Mouse (Mus musculus): Measurements from ENCODE around the gene Pdk1. TPM values are rescaled to one million over a fixed set of nuclear protein-coding genes. Genes with fewer than 3 reads are reported as not detected.

Pdk1 gene
- polyA plus RNA-seq, 1 experiment from 2014 or later, result 50.1 TPM

GRCm38 (mm10) chr2:71877865-71878264, 4.8 kb downstream of the Pdk1 start:
- Histone ChIP-seq H3K4me1 (peaks cover 11% of the 10 kb centered on the region), H3K9ac (no peak overlapping the region), H3K9me3 (no peaks in the 10 kb centered on the region), H3K4me3 (no peak overlapping the region), H3K36me3 (peaks cover 6% of the 10 kb centered on the region; the same call in 1 of the 2 replicates), H3K27ac (no peak overlapping the region), H3K27me3 (no peaks in the 10 kb centered on the region), H3K4me2 (no peak overlapping the region)
- WGBS, result 81% methylated on average over 4 of the region's 4 CpGs
- no peak for ATAC-seq (ENCODE audit: borderline replicate concordance, extremely low read depth, low FRiP score, low TSS enrichment)

DNA sequence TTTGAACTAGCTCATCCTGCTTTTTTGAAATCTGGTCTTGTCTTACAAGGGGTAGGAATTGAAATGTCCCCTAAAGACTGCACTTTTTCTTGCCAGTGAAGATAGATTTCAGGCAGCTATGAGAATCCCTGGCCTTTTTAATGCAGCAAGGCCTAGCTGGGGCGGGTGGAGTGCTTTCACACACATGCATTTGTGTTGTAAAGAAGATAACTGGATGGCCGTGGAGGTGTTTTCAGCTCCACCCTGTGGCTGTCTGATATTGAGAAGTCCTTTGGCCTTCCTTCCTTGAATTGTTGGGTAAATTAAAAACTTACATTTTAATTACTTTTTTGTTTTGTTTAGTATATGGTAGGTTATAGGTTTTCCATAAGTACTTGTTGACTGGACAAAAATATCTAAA, 5.4 kb downstream of the Pdk1 start:
- H3K4me1 ChIP-seq, result peaks cover 11% of the 10 kb centered on the region
- WGBS, result 74% methylated on average over 2 of the region's 2 CpGs
- H3K4me3 ChIP-seq, result no peak overlapping the region
- H3K9ac ChIP-seq, result no peak overlapping the region
- no peaks in the 10 kb centered on the region for H3K27me3 ChIP-seq
- H3K9me3 ChIP-seq, result no peaks in the 10 kb centered on the region
- H3K27ac ChIP-seq, result no peak overlapping the region
- no peak overlapping the region for H3K4me2 ChIP-seq
- H3K36me3 ChIP-seq, result peaks cover 6% of the 10 kb centered on the region; the same call in 1 of the 2 replicates
- ATAC-seq (ENCODE audit: borderline replicate concordance, extremely low read depth, low FRiP score, low TSS enrichment), result no peak

DNA sequence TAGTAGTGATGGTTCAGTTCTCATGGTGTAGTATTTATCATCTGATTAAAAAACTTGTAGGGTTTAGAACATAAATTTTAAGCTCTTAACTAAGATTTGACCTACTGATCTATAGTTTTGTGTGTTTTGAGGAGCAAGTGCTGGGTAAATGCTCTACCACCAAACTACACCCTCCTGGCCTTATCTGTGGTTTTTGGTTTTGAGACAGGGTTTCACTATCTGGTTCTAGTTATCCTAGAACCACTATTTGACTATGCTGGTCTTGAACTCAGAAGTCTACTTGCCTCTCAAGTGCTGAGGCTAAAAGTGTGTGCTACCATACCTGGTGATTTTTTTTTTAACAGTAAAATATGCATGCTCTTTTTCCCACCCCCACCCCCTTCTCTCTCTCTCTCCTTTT, 5.9 kb downstream of the Pdk1 start:
- Histone ChIP-seq H3K9me3 (no peaks in the 10 kb centered on the region), H3K27me3 (no peaks in the 10 kb centered on the region), H3K36me3 (peaks cover 6% of the 10 kb centered on the region; the same call in 1 of the 2 replicates), H3K9ac (no peak overlapping the region), H3K4me3 (no peak overlapping the region), H3K4me1 (peaks cover 7% of the 10 kb centered on the region), H3K4me2 (no peak overlapping the region), H3K27ac (no peak overlapping the region)
- ATAC-seq (ENCODE audit: borderline replicate concordance, extremely low read depth, low FRiP score, low TSS enrichment), result no peak

- no peak overlapping the region for H3K4me3 ChIP-seq
- ATAC-seq (ENCODE audit: borderline replicate concordance, extremely low read depth, low FRiP score, low TSS enrichment), result no peak
- no peak overlapping the region for H3K9ac ChIP-seq
- peaks cover 26% of the 10 kb centered on the region; the same call in 1 of the 2 replicates for H3K36me3 ChIP-seq
- H3K27me3 ChIP-seq, result no peaks in the 10 kb centered on the region
- 56% methylated on average over 19 of the region's 19 CpGs for WGBS
- no peak overlapping the region for H3K4me2 ChIP-seq
- H3K27ac ChIP-seq, result no peak overlapping the region
- no peaks in the 10 kb centered on the region for H3K4me1 ChIP-seq
- no peaks in the 10 kb centered on the region for H3K9me3 ChIP-seq
These were observed 10.1 kb downstream of the Pdk1 start for GRCm38 (mm10) chr2:71882914-71883651.

DNA sequence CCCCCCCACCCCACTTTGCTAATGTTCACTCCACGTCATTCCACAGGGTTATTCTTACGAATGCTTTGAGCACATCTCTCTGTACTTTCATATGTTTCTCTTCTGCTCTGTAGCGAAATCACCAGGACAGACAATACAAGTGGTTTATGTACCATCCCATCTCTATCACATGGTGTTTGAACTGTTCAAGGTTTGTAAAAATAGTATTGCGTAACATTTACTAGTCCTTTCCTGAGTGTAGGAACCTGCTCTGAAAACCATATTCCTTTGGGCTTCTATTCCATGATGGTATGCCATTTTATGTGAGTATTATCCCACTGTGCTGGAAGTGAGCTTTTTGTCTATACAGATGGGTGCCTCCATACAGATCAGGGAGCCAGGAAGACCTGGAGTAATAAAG, 14.2 kb downstream of the Pdk1 start:
- no peak for ATAC-seq (ENCODE audit: borderline replicate concordance, extremely low read depth, low FRiP score, low TSS enrichment)
- no peaks in the 10 kb centered on the region for H3K4me1 ChIP-seq
- no peaks in the 10 kb centered on the region for H3K27me3 ChIP-seq
- no peak overlapping the region for H3K4me2 ChIP-seq
- H3K27ac ChIP-seq, result no peak overlapping the region
- H3K4me3 ChIP-seq, result no peak overlapping the region
- peaks cover 25% of the 10 kb centered on the region; the same call in 1 of the 2 replicates for H3K36me3 ChIP-seq
- H3K9ac ChIP-seq, result no peak overlapping the region
- H3K9me3 ChIP-seq, result no peaks in the 10 kb centered on the region
- 93% methylated on average over 4 of the region's 4 CpGs for WGBS

DNA sequence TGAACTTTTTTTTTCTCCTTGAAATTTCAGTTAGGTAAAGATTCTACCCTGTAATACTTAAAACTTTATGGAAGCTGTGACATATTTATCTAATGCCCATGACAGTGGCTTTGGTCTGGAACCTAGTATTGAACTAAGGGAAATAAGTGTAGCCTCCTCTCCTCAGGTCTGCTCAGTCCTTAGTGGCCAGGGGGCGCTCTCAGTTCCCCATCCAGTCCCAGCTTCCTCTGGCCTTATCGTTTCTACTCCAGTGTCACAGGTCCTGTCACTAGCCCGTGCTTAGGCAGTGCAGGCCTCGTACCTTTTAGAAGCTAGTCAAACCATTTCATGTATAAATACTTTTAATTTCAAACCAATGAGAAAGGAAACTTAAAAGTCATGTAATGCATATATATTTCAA, 15.4 kb downstream of the Pdk1 start:
- no peaks in the 10 kb centered on the region for H3K9me3 ChIP-seq
- H3K9ac ChIP-seq, result no peak overlapping the region
- H3K27ac ChIP-seq, result no peak overlapping the region
- WGBS, result 71% methylated on average over 4 of the region's 4 CpGs
- no peak overlapping the region for H3K4me2 ChIP-seq
- H3K4me3 ChIP-seq, result no peak overlapping the region
- no peaks in the 10 kb centered on the region for H3K27me3 ChIP-seq
- ATAC-seq (ENCODE audit: borderline replicate concordance, extremely low read depth, low FRiP score, low TSS enrichment), result no peak
- no peaks in the 10 kb centered on the region for H3K4me1 ChIP-seq
- peaks cover 29% of the 10 kb centered on the region; the same call in 1 of the 2 replicates for H3K36me3 ChIP-seq

GRCm38 (mm10) chr2:71891536-71891935, 18.5 kb downstream of the Pdk1 start:
- no peaks in the 10 kb centered on the region for H3K27me3 ChIP-seq
- H3K27ac ChIP-seq, result no peak overlapping the region
- H3K36me3 ChIP-seq, result peaks cover 18% of the 10 kb centered on the region; the same call in 1 of the 2 replicates
- no peak overlapping the region for H3K4me3 ChIP-seq
- H3K4me1 ChIP-seq, result no peaks in the 10 kb centered on the region
- no peaks in the 10 kb centered on the region for H3K9me3 ChIP-seq
- ATAC-seq (ENCODE audit: borderline replicate concordance, extremely low read depth, low FRiP score, low TSS enrichment), result no peak
- no peak overlapping the region for H3K4me2 ChIP-seq
- 90% methylated on average over 2 of the region's 2 CpGs for WGBS
- no peak overlapping the region for H3K9ac ChIP-seq

GRCm38 (mm10) chr2:71892741-71893349, 19.8 kb downstream of the Pdk1 start:
- WGBS, result 84% methylated on average over 7 of the region's 7 CpGs
- H3K4me1 ChIP-seq, result no peaks in the 10 kb centered on the region
- H3K36me3 ChIP-seq, result peaks cover 15% of the 10 kb centered on the region; the same call in 1 of the 2 replicates
- no peaks in the 10 kb centered on the region for H3K9me3 ChIP-seq
- no peak overlapping the region for H3K9ac ChIP-seq
- ATAC-seq (ENCODE audit: borderline replicate concordance, extremely low read depth, low FRiP score, low TSS enrichment), result no peak
- H3K4me2 ChIP-seq, result no peak overlapping the region
- no peaks in the 10 kb centered on the region for H3K27me3 ChIP-seq
- H3K4me3 ChIP-seq, result no peak overlapping the region
- no peak overlapping the region for H3K27ac ChIP-seq

DNA sequence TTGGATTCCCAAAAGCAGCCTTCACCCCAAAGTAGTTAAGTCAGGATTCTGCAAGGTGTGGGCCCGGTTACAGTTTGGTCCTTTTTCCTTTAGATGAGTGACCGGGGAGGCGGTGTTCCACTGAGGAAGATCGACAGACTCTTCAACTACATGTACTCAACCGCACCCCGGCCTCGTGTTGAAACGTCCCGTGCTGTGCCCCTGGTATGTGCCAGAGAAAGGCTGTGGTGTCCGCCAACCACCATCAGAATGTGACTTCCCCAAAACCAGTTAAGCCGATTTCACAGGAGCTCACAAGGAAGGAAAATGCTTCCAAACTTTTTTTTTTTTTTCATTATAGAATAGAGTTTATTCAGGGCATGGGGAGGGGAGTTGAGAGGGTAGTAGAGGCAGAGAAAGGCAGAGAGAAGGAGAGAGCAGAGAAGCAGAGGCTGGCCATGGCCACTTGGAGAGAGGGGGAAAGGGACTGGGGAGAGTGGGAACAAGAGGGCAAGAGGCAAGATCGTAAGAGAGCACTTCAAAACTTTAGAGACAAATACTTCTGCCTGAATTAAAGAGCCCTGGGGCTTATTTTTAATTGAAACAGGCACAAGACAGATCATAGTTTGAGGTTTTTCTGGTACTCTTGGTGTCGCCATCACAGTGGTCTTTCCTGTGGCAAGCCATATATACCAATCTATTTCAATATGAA, 22.7 kb downstream of the Pdk1 start:
- Histone ChIP-seq H3K4me1 (no peaks in the 10 kb centered on the region), H3K9me3 (no peaks in the 10 kb centered on the region), H3K27me3 (no peaks in the 10 kb centered on the region), H3K9ac (no peak overlapping the region), H3K36me3 (peaks cover 16% of the 10 kb centered on the region), H3K27ac (no peak overlapping the region), H3K4me3 (no peak overlapping the region), H3K4me2 (no peak overlapping the region)
- WGBS, result 85% methylated on average over 13 of the region's 13 CpGs
- ATAC-seq (ENCODE audit: borderline replicate concordance, extremely low read depth, low FRiP score, low TSS enrichment), result no peak

- H3K4me3 ChIP-seq, result no peak overlapping the region
- ATAC-seq (ENCODE audit: borderline replicate concordance, extremely low read depth, low FRiP score, low TSS enrichment), result no peak
- H3K9me3 ChIP-seq, result no peaks in the 10 kb centered on the region
- H3K36me3 ChIP-seq, result peaks cover 15% of the 10 kb centered on the region
- no peak overlapping the region for H3K27ac ChIP-seq
- H3K27me3 ChIP-seq, result no peaks in the 10 kb centered on the region
- no peak overlapping the region for H3K9ac ChIP-seq
- no peaks in the 10 kb centered on the region for H3K4me1 ChIP-seq
- 90% methylated on average over 12 of the region's 12 CpGs for WGBS
- H3K4me2 ChIP-seq, result no peak overlapping the region
These were observed 24.4 kb downstream of the Pdk1 start for GRCm38 (mm10) chr2:71897420-71897819.

DNA sequence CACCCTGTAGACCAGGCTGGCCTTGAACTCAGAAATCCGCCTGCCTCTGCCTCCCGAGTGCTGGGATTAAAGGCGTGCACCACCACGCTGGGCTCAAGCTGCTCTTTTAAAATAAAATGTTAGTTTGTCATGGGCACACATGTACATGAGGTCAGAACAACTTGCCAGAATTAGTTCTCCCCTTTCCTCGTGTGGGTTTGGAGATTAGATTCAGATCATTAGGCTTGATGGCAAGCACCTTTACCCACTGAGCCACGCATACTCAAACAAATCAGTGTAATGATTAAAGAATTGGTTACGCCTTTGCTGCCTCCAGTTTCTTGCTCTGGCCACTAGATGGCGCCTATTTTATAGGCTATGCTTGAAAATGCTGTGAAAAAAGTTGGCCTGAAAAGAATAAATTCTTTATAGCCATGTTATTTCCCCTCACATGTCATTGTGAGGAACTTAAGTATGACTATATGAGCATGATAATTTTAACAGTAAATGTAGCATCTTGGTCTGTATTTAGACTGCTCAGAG, 25.4 kb downstream of the Pdk1 start:
- H3K4me3 ChIP-seq, result no peak overlapping the region
- H3K27me3 ChIP-seq, result no peaks in the 10 kb centered on the region
- H3K36me3 ChIP-seq, result peaks cover 12% of the 10 kb centered on the region
- H3K4me2 ChIP-seq, result no peak overlapping the region
- H3K9ac ChIP-seq, result no peak overlapping the region
- no peak overlapping the region for H3K27ac ChIP-seq
- H3K4me1 ChIP-seq, result no peaks in the 10 kb centered on the region
- H3K9me3 ChIP-seq, result no peaks in the 10 kb centered on the region
- no peak for ATAC-seq (ENCODE audit: borderline replicate concordance, extremely low read depth, low FRiP score, low TSS enrichment)
- 46% methylated on average over 8 of the region's 8 CpGs for WGBS

GRCm38 (mm10) chr2:71899886-71900285, 26.9 kb downstream of the Pdk1 start:
- Histone ChIP-seq H3K4me3 (no peak overlapping the region), H3K9ac (no peak overlapping the region), H3K4me2 (no peak overlapping the region), H3K9me3 (no peaks in the 10 kb centered on the region), H3K36me3 (peaks cover 12% of the 10 kb centered on the region), H3K27me3 (no peaks in the 10 kb centered on the region), H3K4me1 (no peaks in the 10 kb centered on the region), H3K27ac (no peak overlapping the region)
- 78% methylated on average over 15 of the region's 15 CpGs for WGBS
- no peak for ATAC-seq (ENCODE audit: borderline replicate concordance, extremely low read depth, low FRiP score, low TSS enrichment)
